Mouse (Mus musculus) CD4-positive, CD25-positive, alpha-beta regulatory T cell, adult 4 months (primary cell): ENCODE data around the gene Kcnk3. TPM values are rescaled to one million over a fixed set of nuclear protein-coding genes. Genes with fewer than 3 reads are reported as not detected.
A peak's percentile ranks its signal among the peaks of the same experiment; 100 is the strongest.

Experiments
- ATAC-seq: one replicate; pipeline ENCODE4 v1.8.0; 2017
- polyA plus RNA-seq, 2 experiments: library from polyadenylated mRNA; unstranded; fragments of 100-300 nt; shearing (Covaris generic); gene quantifications; one replicate each; pipeline ENCODE4 v1.2.1; 2017

Kcnk3 gene
- polyA plus RNA-seq, 2 experiments from 2014 or later: 0.47 TPM; not detected in 1

- no peak for ATAC-seq
These were observed 55.7 kb downstream of the Kcnk3 start for GRCm38 (mm10) chr5:30643477-30644179.

- ATAC-seq: no peak
These were observed 58.1 kb downstream of the Kcnk3 start for GRCm38 (mm10) chr5:30646036-30646435.

- ATAC-seq: peak; percentile 49
These were observed 59.4 kb downstream of the Kcnk3 start for GRCm38 (mm10) chr5:30647396-30647795.

- ATAC-seq: peak; percentile 99
These were observed 60.0 kb downstream of the Kcnk3 start, which contains the start of gene Slc35f6 for GRCm38 (mm10) chr5:30647815-30648560. TSS of gene Slc35f6 (plus strand) at chr5:30647933.

- ATAC-seq: no peak
These were observed 61.6 kb downstream of the Kcnk3 start for GRCm38 (mm10) chr5:30649558-30649957.

GRCm38 (mm10) chr5:30650756-30651155, 62.8 kb downstream of the Kcnk3 start:
- ATAC-seq: no peak

- ATAC-seq: no peak
These were observed 63.6 kb downstream of the Kcnk3 start for GRCm38 (mm10) chr5:30651554-30651953.

- ATAC-seq: no peak
These were observed 65.3 kb downstream of the Kcnk3 start for GRCm38 (mm10) chr5:30653246-30653645.

GRCm38 (mm10) chr5:30655042-30655441, 67.1 kb downstream of the Kcnk3 start:
- no peak for ATAC-seq

GRCm38 (mm10) chr5:30655526-30656195, 67.7 kb downstream of the Kcnk3 start:
- no peak for ATAC-seq

- ATAC-seq: no peak
These were observed 71.1 kb downstream of the Kcnk3 start for GRCm38 (mm10) chr5:30659042-30659441.

- ATAC-seq: no peak
These were observed 72.3 kb downstream of the Kcnk3 start for GRCm38 (mm10) chr5:30660278-30660677.

- ATAC-seq: no peak
These were observed 72.8 kb downstream of the Kcnk3 start for GRCm38 (mm10) chr5:30660813-30661212.

- ATAC-seq: no peak
These were observed 77.4 kb downstream of the Kcnk3 start for GRCm38 (mm10) chr5:30665360-30665759.

GRCm38 (mm10) chr5:30665968-30666367, 78.0 kb downstream of the Kcnk3 start:
- no peak for ATAC-seq

- peak; percentile 97 for ATAC-seq
These were observed 78.6 kb downstream of the Kcnk3 start, which contains the start of gene Cenpa for GRCm38 (mm10) chr5:30666391-30667195. TSS of gene Cenpa (plus strand) at chr5:30666777.

- ATAC-seq: no peak
These were observed 79.2 kb downstream of the Kcnk3 start for GRCm38 (mm10) chr5:30667215-30667614.

- no peak for ATAC-seq
These were observed 79.7 kb downstream of the Kcnk3 start for GRCm38 (mm10) chr5:30667686-30668085.

- ATAC-seq: no peak
These were observed 80.9 kb downstream of the Kcnk3 start for GRCm38 (mm10) chr5:30668637-30669495.

GRCm38 (mm10) chr5:30669496-30669830, 81.5 kb downstream of the Kcnk3 start:
- ATAC-seq: no peak

- no peak for ATAC-seq
These were observed 82.1 kb downstream of the Kcnk3 start for GRCm38 (mm10) chr5:30670091-30670490.

- ATAC-seq: no peak
These were observed 86.0 kb downstream of the Kcnk3 start for GRCm38 (mm10) chr5:30674001-30674400.
